Mouse (Mus musculus) neural tube, embryonic 12.5 days (tissue): Measurements from ENCODE around the gene A230050P20Rik. TPM values are rescaled to one million over a fixed set of nuclear protein-coding genes. Genes with fewer than 3 reads are reported as not detected.

Source experiments
- ATAC-seq: fragments of 200-750 bp; cut with Nextera tagmentation; 2 replicates; pipeline ENCODE4 v1.8.0; 2017; ENCODE audit warnings: low read depth, mild to moderate bottlenecking, moderate TSS enrichment, moderate library complexity; ENCODE audit not compliant: low FRiP score
- H3K27ac ChIP-seq: fragments of 300-500 bp; sonication (generic); 2 replicates; pipeline ENCODE4 v1.5.1; 2016
- H3K27me3 ChIP-seq: fragments of 300-500 bp; sonication (generic); replicated peaks from 2 replicates; pipeline ENCODE4 v1.6.1; 2016; ENCODE audit warnings: mild to moderate bottlenecking
- H3K36me3 ChIP-seq: fragments of 300-500 bp; sonication (generic); 2 replicates; pipeline ENCODE4 v1.6.1; 2016; ENCODE audit warnings: mild to moderate bottlenecking
- H3K4me1 ChIP-seq: fragments of 300-500 bp; sonication (generic); 2 replicates; pipeline ENCODE4 v1.6.1; 2016
- H3K4me2 ChIP-seq: fragments of 300-500 bp; sonication (generic); replicated peaks from 2 replicates; pipeline ENCODE4 v1.6.1; 2016; ENCODE audit warnings: mild to moderate bottlenecking
- H3K4me3 ChIP-seq: fragments of 300-500 bp; sonication (generic); 2 replicates; pipeline ENCODE4 v1.5.1; 2016
- H3K9ac ChIP-seq: fragments of 300-500 bp; sonication (generic); 2 replicates; pipeline ENCODE4 v1.6.1; 2016; ENCODE audit warnings: mild to moderate bottlenecking
- H3K9me3 ChIP-seq: fragments of 300-500 bp; sonication (generic); 2 replicates; pipeline ENCODE4 v1.6.1; 2016; ENCODE audit warnings: mild to moderate bottlenecking
- WGBS: fragments of 180-500 bp; shearing (Covaris S2); methylation state at CpG from one replicate; pipeline ENCODE4 v1.1.7; 2016; 5-methylcytosine and 5-hydroxymethylcytosine counted together
- polyA plus RNA-seq: library from polyadenylated mRNA; unstranded; fragments of >200 nt; fragmentation: Nextera tagmentation; extraction: Ambion mirVana; gene quantifications from 2 replicates; pipeline ENCODE4 v1.2.1, GENCODE M21; 2016

The A230050P20Rik gene
- polyA plus RNA-seq, 1 experiment from 2014 or later, result 1.6 TPM

DNA sequence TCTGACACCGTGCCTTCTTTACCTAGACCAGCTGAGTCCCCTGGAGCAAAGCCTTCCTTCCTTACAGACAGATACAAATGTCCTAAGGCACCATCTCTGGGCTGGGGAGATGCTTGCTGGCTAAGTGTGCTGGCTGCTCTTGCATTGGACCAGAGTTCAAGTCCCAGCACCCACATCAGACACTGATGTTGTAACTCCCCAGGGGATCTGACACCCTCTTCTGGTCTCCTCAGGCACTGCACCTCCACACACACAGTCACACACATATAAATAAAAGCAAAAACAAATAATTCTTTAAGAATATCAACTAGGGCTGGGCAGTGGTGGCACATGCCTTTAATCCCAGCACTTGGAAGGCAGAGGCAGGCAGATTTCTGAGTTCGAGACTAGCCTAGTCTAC, 18.3 kb upstream of the A230050P20Rik start:
- Histone ChIP-seq H3K4me3 (no peak overlapping the region), H3K36me3 (no peaks in the 10 kb centered on the region), H3K4me1 (no peaks in the 10 kb centered on the region), H3K27me3 (no peaks in the 10 kb centered on the region; the same call in 1 of the 2 replicates), H3K9me3 (no peaks in the 10 kb centered on the region), H3K9ac (no peak overlapping the region), H3K4me2 (no peak overlapping the region), H3K27ac (no peak overlapping the region)
- 91% methylated on average over 2 of the region's 2 CpGs for WGBS
- ATAC-seq, result no peak

DNA sequence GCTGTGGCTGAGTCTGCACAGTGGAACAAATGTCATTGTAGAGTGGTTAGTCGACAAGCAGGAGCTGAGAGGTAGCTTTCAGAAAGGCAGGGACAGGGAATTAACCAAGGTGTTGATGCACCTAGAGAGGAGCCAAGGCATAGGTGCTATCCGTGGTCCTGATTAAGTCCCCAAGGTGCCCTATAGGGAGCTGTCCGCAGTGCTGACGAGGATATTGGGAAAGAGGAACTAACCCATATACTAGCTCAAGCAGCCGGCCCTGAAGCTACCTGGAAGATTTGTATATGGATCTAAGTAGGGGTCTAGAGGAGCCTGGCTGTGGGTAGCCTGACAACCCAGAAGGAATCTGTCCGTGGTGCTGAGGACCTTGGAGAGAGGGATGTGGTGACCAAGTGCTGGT, 11.3 kb upstream of the A230050P20Rik start:
- ATAC-seq, result no peak
- WGBS, result 12% methylated on average over 6 of the region's 6 CpGs
- H3K4me1 ChIP-seq, result no peaks in the 10 kb centered on the region

GRCm38 (mm10) chr9:20859926-20860325, 8.5 kb upstream of the A230050P20Rik start:
- no peaks in the 10 kb centered on the region for H3K9me3 ChIP-seq
- H3K4me3 ChIP-seq, result no peak overlapping the region
- 41% methylated on average over 6 of the region's 6 CpGs for WGBS
- no peak overlapping the region for H3K27ac ChIP-seq
- H3K4me1 ChIP-seq, result no peaks in the 10 kb centered on the region
- no peak overlapping the region for H3K9ac ChIP-seq
- H3K4me2 ChIP-seq, result no peak overlapping the region
- no peaks in the 10 kb centered on the region for H3K36me3 ChIP-seq
- H3K27me3 ChIP-seq, result 0 out of 2 replicates have a peak, but pooled peaks cover 3% of the 10 kb centered on the region
- ATAC-seq, result no peak

More for the DNA sequence above, 11.3 kb upstream of the A230050P20Rik start:
- H3K27ac ChIP-seq, result no peak overlapping the region
- no peaks in the 10 kb centered on the region for H3K9me3 ChIP-seq
- no peak overlapping the region for H3K4me3 ChIP-seq
- H3K36me3 ChIP-seq, result no peaks in the 10 kb centered on the region
- peaks cover 3% of the 10 kb centered on the region; the same call in 1 of the 2 replicates for H3K27me3 ChIP-seq
- H3K9ac ChIP-seq, result no peak overlapping the region
- H3K4me2 ChIP-seq, result no peak overlapping the region

- Histone ChIP-seq H3K4me1 (no peaks in the 10 kb centered on the region), H3K27me3 (0 out of 2 replicates have a peak, but pooled peaks cover 3% of the 10 kb centered on the region), H3K4me2 (no peak overlapping the region), H3K9me3 (no peaks in the 10 kb centered on the region), H3K36me3 (no peaks in the 10 kb centered on the region), H3K27ac (no peak overlapping the region), H3K9ac (no peak overlapping the region), H3K4me3 (0 out of 2 replicates have a peak overlapping the region, but pooled peaks have one; percentile 0)
- WGBS, result 15% methylated on average over 4 of the region's 4 CpGs
- ATAC-seq, result no peak
These were observed 6.6 kb upstream of the A230050P20Rik start for GRCm38 (mm10) chr9:20861821-20862220.

GRCm38 (mm10) chr9:20862225-20862624, 6.2 kb upstream of the A230050P20Rik start:
- Histone ChIP-seq H3K4me3 (0 out of 2 replicates have a peak overlapping the region, but pooled peaks have one; percentile 0), H3K27ac (no peak overlapping the region), H3K4me1 (no peaks in the 10 kb centered on the region), H3K27me3 (peaks cover 3% of the 10 kb centered on the region; the same call in 1 of the 2 replicates), H3K4me2 (no peak overlapping the region), H3K9me3 (no peaks in the 10 kb centered on the region), H3K9ac (no peak overlapping the region), H3K36me3 (no peaks in the 10 kb centered on the region)
- ATAC-seq, result no peak
- WGBS, result 55% methylated on average over 4 of the region's 4 CpGs

GRCm38 (mm10) chr9:20866879-20867278, 1.6 kb upstream of the A230050P20Rik start:
- no peak for ATAC-seq
- Histone ChIP-seq H3K9ac (no peak overlapping the region), H3K27me3 (peaks cover 41% of the 10 kb centered on the region), H3K4me3 (no peak overlapping the region), H3K9me3 (no peaks in the 10 kb centered on the region), H3K4me1 (no peaks in the 10 kb centered on the region), H3K4me2 (no peak overlapping the region), H3K36me3 (no peaks in the 10 kb centered on the region), H3K27ac (no peak overlapping the region)
- WGBS, result 59% methylated on average over 3 of the region's 3 CpGs

DNA sequence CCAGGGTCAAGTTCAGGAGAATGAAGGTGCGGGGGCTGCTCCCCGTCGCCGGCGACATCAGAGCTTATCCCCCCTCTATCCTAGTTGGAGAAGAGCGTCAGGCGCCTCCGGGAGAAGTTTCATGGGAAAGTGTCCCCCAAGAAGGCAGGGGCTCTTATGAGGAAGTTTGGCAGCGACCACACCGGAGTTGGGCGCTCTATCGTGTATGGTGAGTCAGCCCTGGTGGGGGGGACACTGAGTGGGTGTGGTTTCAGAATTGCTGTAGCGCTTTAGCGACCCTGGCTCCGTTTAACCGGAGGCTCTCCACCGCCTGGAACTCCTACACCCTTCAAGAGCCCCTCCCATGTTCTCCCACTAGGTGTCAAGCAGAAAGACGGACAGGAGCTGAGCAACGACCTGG, 804 bp downstream of the A230050P20Rik start:
- Histone ChIP-seq H3K9me3 (no peaks in the 10 kb centered on the region), H3K4me1 (no peaks in the 10 kb centered on the region), H3K4me3 (peak overlapping the region; percentile 7; the same call in 1 of the 2 replicates), H3K36me3 (no peaks in the 10 kb centered on the region), H3K4me2 (peak overlapping the region; percentile 48), H3K9ac (no peak overlapping the region), H3K27me3 (peaks cover 41% of the 10 kb centered on the region), H3K27ac (no peak overlapping the region)
- WGBS, result 5% methylated on average over 19 of the region's 19 CpGs
- no peak for ATAC-seq

- Histone ChIP-seq H3K4me3 (no peak overlapping the region), H3K36me3 (no peaks in the 10 kb centered on the region), H3K4me2 (no peak overlapping the region), H3K4me1 (no peaks in the 10 kb centered on the region), H3K27me3 (peaks cover 41% of the 10 kb centered on the region), H3K9me3 (no peaks in the 10 kb centered on the region), H3K27ac (no peak overlapping the region), H3K9ac (no peak overlapping the region)
- WGBS, result 78% methylated on average over 12 of the region's 12 CpGs
- ATAC-seq, result no peak
These were observed 2.0 kb downstream of the A230050P20Rik start for GRCm38 (mm10) chr9:20870211-20871173.

GRCm38 (mm10) chr9:20872991-20873390, 4.5 kb downstream of the A230050P20Rik start:
- H3K4me2 ChIP-seq, result no peak overlapping the region
- WGBS, result 89% methylated on average over 10 of the region's 10 CpGs
- no peaks in the 10 kb centered on the region for H3K9me3 ChIP-seq
- no peaks in the 10 kb centered on the region for H3K36me3 ChIP-seq
- no peak overlapping the region for H3K9ac ChIP-seq
- no peak overlapping the region for H3K27ac ChIP-seq
- peaks cover 36% of the 10 kb centered on the region for H3K27me3 ChIP-seq
- peaks cover 3% of the 10 kb centered on the region; the same call in 1 of the 2 replicates for H3K4me1 ChIP-seq
- H3K4me3 ChIP-seq, result no peak overlapping the region
- ATAC-seq, result no peak

DNA sequence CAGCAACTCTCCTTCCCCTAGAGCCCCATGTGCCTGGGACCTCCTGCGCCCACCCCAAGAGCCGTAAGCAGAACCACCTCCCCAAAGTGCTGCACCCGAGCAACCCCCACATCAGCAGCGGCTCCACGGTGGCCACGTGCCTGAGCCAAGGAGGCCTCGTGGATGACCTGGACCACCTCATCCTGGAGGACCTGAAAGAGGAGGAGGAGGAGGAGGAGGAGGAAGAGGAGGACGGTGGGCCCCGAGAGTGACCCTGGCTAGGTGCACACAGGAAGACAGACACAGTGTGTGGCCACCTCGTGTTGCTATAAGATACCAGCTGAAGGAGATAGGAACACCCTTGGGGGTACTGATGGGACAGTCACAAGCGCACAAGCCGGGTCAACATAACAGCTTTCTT, 5.1 kb downstream of the A230050P20Rik start:
- Histone ChIP-seq H3K4me2 (no peak overlapping the region), H3K27ac (no peak overlapping the region), H3K9me3 (no peaks in the 10 kb centered on the region), H3K36me3 (no peaks in the 10 kb centered on the region), H3K4me3 (no peak overlapping the region), H3K4me1 (peaks cover 3% of the 10 kb centered on the region; the same call in 1 of the 2 replicates), H3K9ac (no peak overlapping the region), H3K27me3 (peaks cover 31% of the 10 kb centered on the region)
- no peak for ATAC-seq
- WGBS, result 91% methylated on average over 12 of the region's 12 CpGs

GRCm38 (mm10) chr9:20875021-20875790, 6.8 kb downstream of the A230050P20Rik start:
- H3K4me3 ChIP-seq, result no peak overlapping the region
- H3K36me3 ChIP-seq, result no peaks in the 10 kb centered on the region
- WGBS, result 70% methylated on average over 23 of the region's 23 CpGs
- ATAC-seq, result no peak
- no peak overlapping the region for H3K9ac ChIP-seq
- H3K27ac ChIP-seq, result no peak overlapping the region
- no peaks in the 10 kb centered on the region for H3K9me3 ChIP-seq
- H3K4me2 ChIP-seq, result no peak overlapping the region
- peaks cover 3% of the 10 kb centered on the region; the same call in 1 of the 2 replicates for H3K4me1 ChIP-seq
- H3K27me3 ChIP-seq, result peaks cover 14% of the 10 kb centered on the region
